Mouse (Mus musculus): ENCODE measurements at regions not wholly inside any gene's neighbourhood (a gene's known extent, or its start where the extent isn't known, plus 50 kb on each side); places are given as distances from the start of the nearest gene placed in this dataset.

DNA sequence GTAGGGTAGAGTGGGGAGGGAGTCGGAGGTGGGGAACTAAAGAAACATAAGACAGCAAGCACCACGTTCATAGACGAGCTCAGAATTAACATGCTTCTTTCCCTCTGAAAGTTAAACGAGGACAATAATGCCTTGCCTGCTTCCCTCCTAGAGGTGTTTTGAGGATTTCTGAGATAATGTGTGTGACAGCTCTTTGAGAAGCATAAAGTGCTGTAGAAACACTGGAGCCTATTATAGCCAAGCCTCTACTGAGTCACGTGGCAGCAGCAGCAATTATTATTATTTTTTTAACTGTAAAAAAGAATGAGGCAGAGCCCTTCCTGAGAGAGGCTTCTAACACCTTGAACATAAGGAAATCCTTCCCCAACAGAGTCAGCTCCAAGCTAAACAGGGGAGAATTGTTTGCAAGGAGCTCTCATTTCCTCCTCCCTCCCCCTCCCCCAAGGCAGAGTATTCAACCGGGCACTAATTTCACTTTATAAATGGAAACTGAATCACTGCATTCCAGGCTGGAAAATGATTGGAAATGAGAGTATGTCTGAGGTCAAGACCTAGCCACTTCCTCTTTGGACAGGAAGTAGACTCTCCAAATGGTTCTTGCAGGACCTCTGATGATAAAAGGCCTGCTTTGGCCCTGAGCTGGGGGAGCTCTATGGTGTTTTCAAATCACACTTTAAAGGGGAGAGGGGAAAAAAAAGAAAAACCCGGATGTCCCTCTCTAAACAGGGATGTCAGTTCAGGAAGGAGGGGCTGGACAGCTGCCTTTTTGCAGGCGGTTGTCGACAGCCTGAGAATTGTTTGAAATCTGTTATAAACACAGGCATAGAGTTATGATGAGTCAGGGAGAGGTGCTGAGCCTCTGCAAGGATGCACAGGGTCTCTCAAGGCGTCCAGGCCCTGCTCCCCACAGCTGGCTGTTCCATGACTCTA, 103.6 kb downstream of the Ddx1 start:
- no peak overlapping the region for H3K27ac ChIP-seq (replicated peaks; ENCODE audit: low read depth, low read length)
- H3K36me3 ChIP-seq (replicated peaks; ENCODE audit: control insufficient read depth, insufficient read depth, low read depth, low read length), result no peaks in the 10 kb centered on the region
- 37% methylated on average over 10 of the region's 10 CpGs for WGBS
- H3K27me3 ChIP-seq (ENCODE audit: control insufficient read depth, insufficient read depth, low read length), result no peaks in the 10 kb centered on the region
- no peak overlapping the region for H3K9ac ChIP-seq (replicated peaks; ENCODE audit: low read length)
- 0 out of 2 replicates have a peak, but pooled peaks have one; percentile 48 for ATAC-seq (replicated peaks; ENCODE audit: insufficient number of reproducible peaks, low FRiP score, low TSS enrichment, low read depth)
- no peak overlapping the region for H3K4me2 ChIP-seq (ENCODE audit: low read depth, low read length)
- H3K4me1 ChIP-seq (ENCODE audit: control insufficient read depth, insufficient read depth, low read length), result no peaks in the 10 kb centered on the region
- H3K4me3 ChIP-seq (ENCODE audit: low read depth, low read length), result no peak overlapping the region
- no peaks in the 10 kb centered on the region for H3K9me3 ChIP-seq (replicated peaks; ENCODE audit: control insufficient read depth, low read length)
- DNase-seq (ENCODE audit: low spot score), result peak; percentile 60

DNA sequence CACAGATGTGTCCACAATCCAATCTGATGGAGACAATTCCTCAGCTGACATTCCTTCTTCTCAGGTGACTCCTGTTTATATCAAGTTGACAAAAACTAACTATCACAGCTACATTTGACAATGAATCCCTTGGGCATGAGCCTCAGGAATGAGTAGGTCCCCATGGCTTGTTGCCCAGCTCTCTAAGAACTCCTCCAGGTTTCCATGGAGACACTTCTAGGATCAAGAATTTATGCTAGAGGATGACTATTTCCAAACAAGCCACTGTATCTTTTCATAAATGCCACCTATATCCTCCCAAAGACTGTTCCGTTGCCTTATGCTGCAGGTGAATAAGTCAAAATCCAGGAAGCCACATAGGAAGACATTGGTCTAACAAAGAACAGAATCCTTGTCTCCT, 104.3 kb downstream of the Ddx1 start:
- Histone ChIP-seq H3K4me3 (ENCODE audit: low read depth, low read length) (no peak overlapping the region), H3K27me3 (ENCODE audit: control insufficient read depth, insufficient read depth, low read length) (no peaks in the 10 kb centered on the region), H3K4me2 (ENCODE audit: low read depth, low read length) (no peak overlapping the region), H3K9me3 (replicated peaks; ENCODE audit: control insufficient read depth, low read length) (no peaks in the 10 kb centered on the region), H3K9ac (replicated peaks; ENCODE audit: low read length) (no peak overlapping the region), H3K4me1 (ENCODE audit: control insufficient read depth, insufficient read depth, low read length) (no peaks in the 10 kb centered on the region), H3K27ac (replicated peaks; ENCODE audit: low read depth, low read length) (no peak overlapping the region), H3K36me3 (replicated peaks; ENCODE audit: control insufficient read depth, insufficient read depth, low read depth, low read length) (no peaks in the 10 kb centered on the region)
- no peak for DNase-seq (ENCODE audit: low spot score)
- ATAC-seq (replicated peaks; ENCODE audit: insufficient number of reproducible peaks, low FRiP score, low TSS enrichment, low read depth), result no peak
- 90% methylated on average over 1 of the region's 1 CpGs for WGBS

DNA sequence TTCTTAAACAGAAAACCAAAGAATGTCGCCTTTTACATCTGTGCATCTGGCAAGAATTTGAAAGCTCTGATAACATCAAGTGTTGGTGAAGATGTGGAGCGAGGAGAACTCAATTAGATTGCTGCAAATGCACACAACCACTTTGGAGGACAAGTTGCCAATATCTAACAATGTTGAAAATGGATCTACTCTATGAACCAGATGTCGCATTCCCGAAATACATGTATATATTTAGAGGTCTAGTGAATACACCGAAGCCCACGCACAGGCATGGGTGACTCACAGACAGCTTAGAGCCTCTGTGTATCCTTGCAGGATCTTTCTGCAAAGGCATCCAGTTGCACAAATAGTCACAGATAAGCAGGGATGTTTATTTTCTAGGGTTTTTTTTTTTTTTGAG, 108.4 kb downstream of the Ddx1 start:
- WGBS, result 89% methylated on average over 6 of the region's 6 CpGs
- ATAC-seq (replicated peaks; ENCODE audit: insufficient number of reproducible peaks, low FRiP score, low TSS enrichment, low read depth) (no peak), DNase-seq (ENCODE audit: low spot score) (no peak)
- Histone ChIP-seq H3K27ac (replicated peaks; ENCODE audit: low read depth, low read length) (no peak overlapping the region), H3K4me1 (ENCODE audit: control insufficient read depth, insufficient read depth, low read length) (no peaks in the 10 kb centered on the region), H3K9ac (replicated peaks; ENCODE audit: low read length) (no peak overlapping the region), H3K4me3 (ENCODE audit: low read depth, low read length) (no peak overlapping the region), H3K4me2 (ENCODE audit: low read depth, low read length) (no peak overlapping the region), H3K9me3 (replicated peaks; ENCODE audit: control insufficient read depth, low read length) (no peaks in the 10 kb centered on the region), H3K27me3 (ENCODE audit: control insufficient read depth, insufficient read depth, low read length) (no peaks in the 10 kb centered on the region), H3K36me3 (replicated peaks; ENCODE audit: control insufficient read depth, insufficient read depth, low read depth, low read length) (no peaks in the 10 kb centered on the region)

DNA sequence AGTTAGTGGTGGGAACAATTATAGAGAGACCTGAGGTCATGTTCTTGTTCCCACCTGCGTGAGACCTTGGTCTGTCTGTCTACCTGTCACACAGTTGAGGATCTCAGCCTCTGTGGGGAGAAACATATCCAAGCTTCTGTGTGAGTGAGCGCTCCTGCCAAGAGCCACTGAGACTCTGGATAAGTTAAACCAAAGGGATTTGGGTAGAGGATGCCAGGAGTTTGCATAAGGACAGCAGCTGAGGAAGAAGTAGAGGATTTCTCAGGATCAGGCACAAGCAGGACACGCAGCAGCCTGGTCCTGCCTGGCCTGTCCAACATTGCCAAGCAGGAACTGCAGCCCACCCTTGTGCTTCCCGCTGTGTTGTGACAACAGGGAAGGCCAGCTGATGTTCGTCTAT, 109.8 kb downstream of the Ddx1 start:
- no peak overlapping the region for H3K9ac ChIP-seq (replicated peaks; ENCODE audit: low read length)
- H3K9me3 ChIP-seq (replicated peaks; ENCODE audit: control insufficient read depth, low read length), result no peaks in the 10 kb centered on the region
- no peaks in the 10 kb centered on the region for H3K4me1 ChIP-seq (ENCODE audit: control insufficient read depth, insufficient read depth, low read length)
- H3K4me3 ChIP-seq (ENCODE audit: low read depth, low read length), result no peak overlapping the region
- no peak overlapping the region for H3K4me2 ChIP-seq (ENCODE audit: low read depth, low read length)
- no peaks in the 10 kb centered on the region for H3K36me3 ChIP-seq (replicated peaks; ENCODE audit: control insufficient read depth, insufficient read depth, low read depth, low read length)
- no peak for DNase-seq (ENCODE audit: low spot score)
- H3K27me3 ChIP-seq (ENCODE audit: control insufficient read depth, insufficient read depth, low read length), result no peaks in the 10 kb centered on the region
- no peak for ATAC-seq (replicated peaks; ENCODE audit: insufficient number of reproducible peaks, low FRiP score, low TSS enrichment, low read depth)
- H3K27ac ChIP-seq (replicated peaks; ENCODE audit: low read depth, low read length), result no peak overlapping the region
- WGBS, result 63% methylated on average over 5 of the region's 5 CpGs

DNA sequence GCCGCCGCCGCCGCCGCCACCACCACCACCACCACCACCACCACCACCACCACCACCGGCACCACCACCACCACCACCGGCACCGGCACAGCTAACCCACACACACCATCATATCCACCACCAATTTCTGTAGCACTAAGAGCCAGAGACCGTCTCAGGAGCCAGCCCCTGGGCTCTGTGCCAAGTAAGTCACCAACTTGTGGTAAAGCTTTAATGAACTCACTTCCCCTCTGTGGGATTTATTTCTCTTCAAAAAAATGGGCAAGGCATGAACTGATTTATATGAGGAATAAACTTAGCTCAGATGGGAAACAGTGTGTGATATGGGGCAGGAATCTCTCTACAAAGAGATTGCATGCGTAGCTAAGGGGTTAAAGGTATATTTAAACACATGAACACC, 114.8 kb downstream of the Ddx1 start:
- no peaks in the 10 kb centered on the region for H3K36me3 ChIP-seq (replicated peaks; ENCODE audit: control insufficient read depth, insufficient read depth, low read depth, low read length)
- no peak overlapping the region for H3K4me2 ChIP-seq (ENCODE audit: low read depth, low read length)
- no peak overlapping the region for H3K27ac ChIP-seq (replicated peaks; ENCODE audit: low read depth, low read length)
- 98% methylated on average over 10 of the region's 10 CpGs for WGBS
- H3K4me3 ChIP-seq (ENCODE audit: low read depth, low read length), result no peak overlapping the region
- no peak overlapping the region for H3K9ac ChIP-seq (replicated peaks; ENCODE audit: low read length)
- H3K27me3 ChIP-seq (ENCODE audit: control insufficient read depth, insufficient read depth, low read length), result no peaks in the 10 kb centered on the region
- H3K9me3 ChIP-seq (replicated peaks; ENCODE audit: control insufficient read depth, low read length), result no peaks in the 10 kb centered on the region
- DNase-seq (ENCODE audit: low spot score), result no peak
- no peaks in the 10 kb centered on the region for H3K4me1 ChIP-seq (ENCODE audit: control insufficient read depth, insufficient read depth, low read length)
- no peak for ATAC-seq (replicated peaks; ENCODE audit: insufficient number of reproducible peaks, low FRiP score, low TSS enrichment, low read depth)

DNA sequence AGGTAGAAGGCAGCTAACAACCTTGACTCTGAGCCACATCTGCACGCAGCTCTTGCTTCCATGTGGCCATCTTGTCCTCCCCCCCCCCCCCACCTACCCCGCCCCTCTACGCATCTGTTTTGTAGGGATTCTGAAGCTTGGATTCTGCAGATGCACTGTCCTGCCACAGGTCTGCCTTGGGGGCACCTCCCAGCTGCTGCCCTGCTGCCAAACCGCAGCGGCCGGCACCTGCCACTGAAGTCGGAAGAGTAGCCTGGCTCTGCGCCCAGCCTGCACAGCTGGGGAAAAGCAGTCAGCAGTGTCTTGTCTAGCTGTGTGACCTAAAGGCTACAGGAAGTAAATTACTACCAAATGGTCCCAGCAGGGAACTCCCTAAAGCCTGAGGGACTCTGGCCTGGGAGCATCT, 119.3 kb downstream of the Ddx1 start:
- H3K4me1 ChIP-seq (ENCODE audit: control insufficient read depth, insufficient read depth, low read length), result no peaks in the 10 kb centered on the region
- H3K4me2 ChIP-seq (ENCODE audit: low read depth, low read length), result no peak overlapping the region
- no peak overlapping the region for H3K27ac ChIP-seq (replicated peaks; ENCODE audit: low read depth, low read length)
- H3K9me3 ChIP-seq (replicated peaks; ENCODE audit: control insufficient read depth, low read length), result no peaks in the 10 kb centered on the region
- whole genome bisulfite sequencing, result 48% methylated on average over 8 of the region's 8 CpGs
- DNase-seq (ENCODE audit: low spot score) (peak; percentile 30), ATAC-seq (replicated peaks; ENCODE audit: insufficient number of reproducible peaks, low FRiP score, low TSS enrichment, low read depth) (no peak)
- no peaks in the 10 kb centered on the region for H3K27me3 ChIP-seq (ENCODE audit: control insufficient read depth, insufficient read depth, low read length)
- no peaks in the 10 kb centered on the region for H3K36me3 ChIP-seq (replicated peaks; ENCODE audit: control insufficient read depth, insufficient read depth, low read depth, low read length)
- H3K4me3 ChIP-seq (ENCODE audit: low read depth, low read length), result no peak overlapping the region
- no peak overlapping the region for H3K9ac ChIP-seq (replicated peaks; ENCODE audit: low read length)

DNA sequence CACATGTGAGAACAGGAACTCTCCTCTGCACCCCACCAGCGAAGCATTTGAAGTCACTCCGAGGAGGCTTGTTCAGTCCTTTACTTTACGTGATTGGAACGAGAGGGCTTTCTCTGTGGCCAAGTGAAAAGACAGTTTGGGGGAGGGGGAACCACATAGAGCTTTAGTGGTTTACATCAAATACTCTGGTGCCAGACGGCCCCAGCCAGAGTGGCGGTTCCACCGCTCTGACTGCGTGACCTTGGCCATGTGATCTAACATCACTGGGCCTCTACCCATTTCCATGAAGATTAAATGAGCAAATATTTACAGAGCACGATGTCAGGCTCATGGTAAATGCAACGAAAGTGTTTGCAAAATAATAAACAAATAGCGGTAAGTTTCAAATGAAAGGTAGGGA, 121.6 kb downstream of the Ddx1 start:
- 56% methylated on average over 11 of the region's 11 CpGs for WGBS
- Histone ChIP-seq H3K4me2 (ENCODE audit: low read depth, low read length) (no peak overlapping the region), H3K36me3 (replicated peaks; ENCODE audit: control insufficient read depth, insufficient read depth, low read depth, low read length) (no peaks in the 10 kb centered on the region), H3K9ac (replicated peaks; ENCODE audit: low read length) (no peak overlapping the region), H3K4me1 (ENCODE audit: control insufficient read depth, insufficient read depth, low read length) (no peaks in the 10 kb centered on the region), H3K4me3 (ENCODE audit: low read depth, low read length) (no peak overlapping the region), H3K27me3 (ENCODE audit: control insufficient read depth, insufficient read depth, low read length) (no peaks in the 10 kb centered on the region), H3K9me3 (replicated peaks; ENCODE audit: control insufficient read depth, low read length) (no peaks in the 10 kb centered on the region), H3K27ac (replicated peaks; ENCODE audit: low read depth, low read length) (no peak overlapping the region)
- ATAC-seq (replicated peaks; ENCODE audit: insufficient number of reproducible peaks, low FRiP score, low TSS enrichment, low read depth) (no peak), DNase-seq (ENCODE audit: low spot score) (peak; percentile 47)

DNA sequence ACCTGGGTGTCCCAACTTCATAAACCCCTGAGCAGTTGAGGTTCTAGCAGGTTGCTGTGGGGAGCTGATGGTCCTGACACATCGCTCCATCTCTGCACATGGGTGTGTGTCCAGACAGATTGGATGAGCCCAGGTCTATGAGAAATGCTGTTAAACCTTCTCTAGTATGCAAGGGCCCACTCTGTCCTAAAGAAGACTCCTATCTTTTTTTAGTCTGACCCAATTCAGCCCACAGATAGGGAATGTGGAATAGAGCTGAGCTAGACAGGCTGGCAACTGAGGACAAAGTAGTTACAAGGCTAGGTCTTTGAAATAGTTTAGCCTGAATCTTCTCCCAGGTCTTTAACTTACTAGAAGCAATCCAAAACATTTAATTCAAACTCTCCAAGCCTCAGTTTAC, 124.0 kb downstream of the Ddx1 start:
- DNase-seq (ENCODE audit: low spot score), result no peak
- Histone ChIP-seq H3K27ac (replicated peaks; ENCODE audit: low read depth, low read length) (no peak overlapping the region), H3K9me3 (replicated peaks; ENCODE audit: control insufficient read depth, low read length) (no peaks in the 10 kb centered on the region), H3K36me3 (replicated peaks; ENCODE audit: control insufficient read depth, insufficient read depth, low read depth, low read length) (no peaks in the 10 kb centered on the region), H3K4me3 (ENCODE audit: low read depth, low read length) (no peak overlapping the region), H3K4me1 (ENCODE audit: control insufficient read depth, insufficient read depth, low read length) (no peaks in the 10 kb centered on the region), H3K27me3 (ENCODE audit: control insufficient read depth, insufficient read depth, low read length) (no peaks in the 10 kb centered on the region), H3K9ac (replicated peaks; ENCODE audit: low read length) (no peak overlapping the region), H3K4me2 (ENCODE audit: low read depth, low read length) (no peak overlapping the region)
- 100% methylated on average over 1 of the region's 1 CpGs for WGBS
- ATAC-seq (replicated peaks; ENCODE audit: insufficient number of reproducible peaks, low FRiP score, low TSS enrichment, low read depth), result no peak

All from embryonic facial prominence, embryonic 11.5 days (tissue).